Mouse (Mus musculus): ENCODE measurements around the gene Cenpe. TPM values are rescaled to one million over a fixed set of nuclear protein-coding genes. Genes with fewer than 3 reads are reported as not detected.

The Cenpe gene
- total RNA-seq, 4 experiments from 2014 or later = 1.1 to 3.7 (median 2.1) TPM

Other genes with a start within 250 kb of the Cenpe start
- gene Bdh2, start 68.7 kb downstream of the Cenpe start, total RNA-seq (2022) = 1 to 10 TPM; 2.0 to 5.4 (median 3.5) TPM
- gene Slc9b2, start 95.2 kb downstream of the Cenpe start, total RNA-seq (2022) = 1 to 10 TPM in 3 of 4 experiments, under 1 TPM in 1; 0.94 to 2.0 (median 1.4) TPM
- under 1 TPM in 3 of 4 experiments, not detected in 1; 0.17 to 1.00 (median 0.92) TPM for gene Slc9b1, start 135.5 kb downstream of the Cenpe start, total RNA-seq (2022)
- 10 to 100 TPM; 30.2 to 34.4 (median 32.5) TPM for gene Cisd2, start 211.4 kb downstream of the Cenpe start, total RNA-seq (2022)
- gene Ube2d3, start 225.6 kb downstream of the Cenpe start, total RNA-seq (2022) = 100 to 1,000 TPM; 299 to 393 (median 336) TPM

All from adrenal gland, adult 8-10 months (tissue).